Mouse (Mus musculus) layer of hippocampus, postnatal 36 days (tissue): ENCODE measurements at regions not wholly inside any gene's neighbourhood (a gene's known extent, or its start where the extent isn't known, plus 50 kb on each side); places are given as distances from the start of the nearest gene placed in this dataset.

Experiments
- DNase-seq, 2 experiments: peaks; one replicate each; pipeline ENCODE4 v3.0.0; 2022

- no peak for DNase-seq
Observed at GRCm38 (mm10) chr2:117399487-117399886, 56.7 kb upstream of the Rasgrp1 start.

DNA sequence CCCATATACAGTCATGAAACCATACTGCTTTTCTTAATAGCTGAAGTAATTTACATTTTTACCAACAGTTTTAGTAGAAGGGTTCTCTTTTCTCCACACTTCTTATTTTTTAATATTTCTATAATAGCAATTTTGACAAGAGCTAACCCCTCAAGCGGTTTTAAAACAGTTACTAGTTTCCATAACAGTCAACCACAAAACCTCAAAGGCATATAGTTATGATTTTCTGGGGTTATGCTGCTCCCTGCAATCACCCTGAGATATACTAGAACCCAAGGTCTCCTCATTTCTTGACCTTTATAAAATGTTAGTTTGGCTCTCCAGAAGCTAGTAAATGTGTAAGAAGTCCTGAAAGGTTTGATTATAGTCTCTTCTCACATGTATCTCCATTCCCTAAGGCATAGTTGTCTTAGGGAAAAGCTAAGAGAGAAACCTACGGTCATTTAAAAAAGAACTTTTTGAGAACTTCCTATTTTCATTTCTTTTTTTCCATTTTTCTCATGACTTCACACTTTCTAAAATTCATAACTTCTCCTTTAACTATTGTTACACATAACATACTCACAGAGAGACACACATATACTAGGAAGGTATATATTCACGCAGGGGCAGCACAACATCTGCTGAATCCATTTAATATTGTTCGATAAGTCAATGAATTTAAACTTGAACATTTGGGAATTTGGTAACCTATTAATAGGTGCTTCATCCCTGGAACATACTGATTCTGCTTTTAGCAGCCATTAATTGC lies 60.8 kb upstream of the Rasgrp1 start:
- no peak for DNase-seq

DNA sequence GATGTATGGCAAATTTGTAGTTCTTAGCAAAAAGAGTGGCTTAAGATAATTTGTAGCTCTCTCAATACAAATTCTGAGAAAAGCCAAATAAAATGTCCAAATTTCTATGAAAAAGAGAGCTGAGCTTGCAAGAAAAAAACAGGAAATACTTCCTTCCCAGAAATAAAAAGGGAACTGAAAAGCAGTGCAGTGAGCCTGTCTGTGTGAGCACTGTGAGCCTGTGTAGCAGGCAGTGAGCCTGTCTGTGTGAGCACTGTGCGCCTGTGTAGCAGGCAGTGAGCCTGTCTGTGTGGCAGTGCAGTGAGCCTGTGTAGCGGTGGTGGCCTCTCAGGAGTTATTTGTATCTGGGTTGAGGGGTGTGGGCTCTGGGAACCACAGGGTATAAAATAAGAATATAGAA lies 62.7 kb upstream of the Rasgrp1 start:
- no peak for DNase-seq

- DNase-seq, result no peak
Observed at GRCm38 (mm10) chr2:117408241-117408640, 65.4 kb upstream of the Rasgrp1 start.

DNA sequence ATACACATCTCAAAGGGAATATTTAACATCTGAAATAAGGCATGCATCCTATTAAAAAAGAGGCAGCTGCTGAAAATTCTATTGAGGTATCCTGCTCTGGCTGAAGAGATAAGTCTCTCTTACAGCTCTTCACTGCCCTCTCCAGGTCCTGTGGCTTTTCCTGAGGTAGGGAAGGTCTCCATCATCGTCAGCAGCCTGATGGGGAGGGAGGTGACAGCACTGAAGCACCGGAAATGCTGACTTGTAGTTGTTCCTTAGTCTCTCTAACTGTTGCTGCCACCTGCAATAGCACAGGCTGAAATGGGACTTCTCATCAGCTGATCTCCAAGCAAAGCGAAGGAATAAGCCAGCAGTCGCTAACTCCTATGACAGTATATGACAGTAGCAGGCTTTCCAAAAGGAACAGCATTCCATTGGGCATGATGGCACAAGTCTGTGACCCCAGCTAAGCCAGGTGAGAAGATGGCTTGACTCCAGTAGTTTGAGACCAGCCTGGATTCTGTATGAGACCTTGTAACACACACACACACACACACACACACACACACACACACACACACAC lies 69.3 kb upstream of the Rasgrp1 start:
- DNase-seq, result peak in 1 of 2 experiments; percentile 11

DNA sequence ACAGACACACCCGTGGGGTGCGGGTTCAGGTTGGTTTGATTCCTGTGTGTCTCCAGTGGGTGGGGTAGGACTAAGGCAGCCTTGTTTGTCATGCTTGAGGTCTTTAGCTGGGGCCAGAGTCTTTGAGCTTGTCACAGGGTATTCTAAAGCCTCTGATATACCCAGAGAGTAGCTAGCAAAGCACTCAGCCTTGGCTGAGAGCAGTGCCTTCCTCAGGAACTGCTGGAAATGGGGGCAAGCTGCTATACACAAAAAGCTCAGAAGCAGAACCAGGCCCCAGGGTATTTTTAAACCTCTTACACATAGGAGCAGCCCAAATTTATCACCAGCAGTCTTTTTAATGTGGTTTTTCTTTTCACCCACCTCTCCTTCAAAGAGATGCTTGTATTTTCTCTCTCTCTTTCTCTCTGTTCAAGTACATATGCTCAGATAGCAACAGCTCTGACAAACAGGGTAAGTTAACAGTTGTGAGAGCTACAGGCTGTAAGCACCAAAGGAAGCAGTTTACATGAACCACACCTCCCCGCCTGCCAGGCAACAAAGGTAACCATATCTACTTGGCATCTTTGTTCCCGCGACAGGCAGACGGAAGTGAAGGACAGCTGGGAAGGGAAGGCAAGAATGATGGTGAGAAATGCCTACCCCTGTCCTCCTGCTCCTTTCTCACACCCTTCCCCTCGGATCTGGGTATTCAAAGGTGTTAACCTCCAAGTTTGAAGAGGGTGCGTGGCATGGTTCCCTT lies 74.6 kb upstream of the Rasgrp1 start:
- DNase-seq, result no peak

DNA sequence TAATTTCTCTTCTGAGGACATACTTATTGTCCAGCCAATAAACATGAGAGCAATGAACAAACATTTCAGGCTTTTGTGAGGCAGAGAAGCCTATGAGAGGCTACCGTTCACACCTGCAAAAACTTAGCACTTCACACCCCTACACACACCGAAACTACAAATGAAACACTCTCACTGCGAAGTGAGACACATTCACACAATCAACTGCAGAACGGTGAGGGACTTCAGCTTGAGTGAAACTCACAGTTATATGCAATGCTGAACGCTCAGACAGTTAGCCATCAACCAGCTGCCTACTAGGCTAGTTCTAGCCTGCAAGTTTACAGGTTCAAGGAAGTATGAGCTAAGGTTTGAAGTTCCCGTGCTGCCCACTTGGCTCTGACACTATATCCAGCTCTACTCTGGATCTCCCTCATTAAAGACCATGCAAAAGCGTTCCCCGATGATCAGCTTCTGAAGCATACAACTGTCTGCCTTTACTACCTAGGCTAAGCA lies 75.4 kb upstream of the Rasgrp1 start:
- no peak for DNase-seq

- no peak for DNase-seq
Observed at GRCm38 (mm10) chr2:117418711-117419110, 75.9 kb upstream of the Rasgrp1 start.

- no peak for DNase-seq
Observed at GRCm38 (mm10) chr2:117421376-117421775, 78.6 kb upstream of the Rasgrp1 start.

DNA sequence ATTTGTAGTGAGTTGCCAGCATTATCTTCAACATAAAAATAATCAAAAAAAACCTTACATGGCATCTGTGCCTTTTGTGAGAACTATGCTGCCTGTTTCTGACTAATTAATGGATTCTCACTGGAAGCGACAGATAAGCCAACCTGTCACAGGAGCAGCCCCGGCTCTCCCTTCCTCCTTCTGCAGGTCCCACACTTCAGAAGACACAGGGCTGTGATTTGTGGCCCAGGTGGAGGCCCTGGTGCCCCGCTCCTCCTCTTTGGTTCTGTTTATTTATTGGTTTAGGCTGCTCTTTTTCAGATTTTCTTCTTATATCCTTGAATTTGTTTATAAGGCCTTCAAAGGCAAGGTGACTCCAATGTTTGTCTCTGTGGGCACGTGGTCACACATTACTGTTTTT lies 80.0 kb upstream of the Rasgrp1 start:
- no peak for DNase-seq

DNA sequence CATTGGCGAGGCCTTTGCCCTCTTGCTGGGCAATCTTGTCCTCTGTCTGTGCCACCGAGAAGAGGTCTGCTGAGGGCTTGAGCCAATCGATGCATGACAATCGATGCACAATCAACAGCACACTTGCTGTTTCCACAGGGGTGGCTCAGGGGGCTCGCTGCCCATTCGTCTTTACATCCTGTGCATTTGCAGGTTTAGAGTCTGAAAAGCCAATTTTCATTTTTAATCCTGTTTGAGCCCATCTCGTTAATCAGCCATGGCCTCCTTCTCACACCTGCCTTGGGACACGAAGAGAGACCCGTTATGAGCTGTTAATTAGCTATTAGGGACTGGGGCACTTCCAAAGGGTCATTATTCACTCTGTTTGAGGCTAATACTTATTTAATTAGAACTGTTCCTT lies 86.4 kb upstream of the Rasgrp1 start:
- no peak for DNase-seq

DNA sequence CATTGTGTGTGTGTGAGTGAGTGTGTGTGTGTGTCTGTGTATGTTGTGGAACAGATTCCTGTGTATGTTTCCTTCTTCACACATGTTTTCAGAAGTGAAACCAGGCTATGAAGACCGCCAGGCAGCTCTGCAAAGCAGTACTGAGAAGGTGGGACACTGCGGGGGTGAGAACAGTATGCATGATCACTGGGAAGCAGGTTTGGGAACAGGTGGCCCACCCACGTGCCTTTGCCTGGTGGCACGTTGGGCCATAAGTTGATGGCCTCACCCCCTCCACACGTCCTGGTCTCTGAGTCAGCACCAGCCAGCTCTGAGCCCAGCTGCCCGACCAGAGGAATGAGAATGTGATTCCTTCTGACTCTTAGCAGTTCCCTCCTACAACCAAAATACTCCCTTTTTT lies 89.2 kb upstream of the Rasgrp1 start:
- DNase-seq, result peak; percentile 67 to 77

GRCm38 (mm10) chr2:117432923-117433322 lies 90.1 kb upstream of the Rasgrp1 start:
- no peak for DNase-seq

DNA sequence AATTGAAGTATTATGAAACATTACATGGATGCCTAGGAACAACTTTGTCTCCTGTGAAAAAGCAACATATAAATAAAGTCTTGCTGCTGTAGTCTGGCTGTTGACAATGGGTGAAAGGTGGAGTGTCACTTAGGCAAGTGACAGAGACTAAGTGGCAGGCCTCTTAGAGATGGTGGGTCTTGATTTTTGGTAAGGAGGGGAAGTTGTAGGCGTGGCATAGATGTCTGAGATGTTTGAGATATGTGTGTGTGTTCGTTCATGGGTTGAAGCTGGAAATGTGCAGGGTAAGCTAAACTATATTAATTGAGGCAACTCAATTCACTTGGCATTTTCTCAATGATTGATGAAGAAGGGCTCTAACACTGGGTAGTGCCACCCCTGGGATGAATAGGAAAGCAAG lies 90.7 kb upstream of the Rasgrp1 start:
- no peak for DNase-seq

DNA sequence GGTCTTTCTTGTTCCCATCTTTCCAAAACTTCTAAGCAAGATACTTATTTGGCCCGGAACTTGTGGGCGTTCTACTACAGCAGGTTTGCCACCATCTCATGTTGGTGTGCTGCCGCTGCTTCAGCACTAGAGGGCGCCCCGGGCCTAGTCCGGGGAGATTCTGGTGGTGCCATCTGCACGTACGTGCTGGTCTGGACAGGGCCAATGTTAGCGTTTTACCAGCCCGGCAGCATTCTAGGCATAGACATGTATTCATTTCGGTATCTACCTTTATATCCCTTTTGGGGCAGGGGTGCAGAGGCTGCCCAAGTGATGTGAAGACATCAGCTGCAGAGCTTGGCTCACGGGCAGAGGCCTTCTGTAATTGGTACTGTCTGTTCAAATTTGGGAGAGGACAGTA lies 95.3 kb upstream of the Rasgrp1 start:
- DNase-seq, result no peak

DNA sequence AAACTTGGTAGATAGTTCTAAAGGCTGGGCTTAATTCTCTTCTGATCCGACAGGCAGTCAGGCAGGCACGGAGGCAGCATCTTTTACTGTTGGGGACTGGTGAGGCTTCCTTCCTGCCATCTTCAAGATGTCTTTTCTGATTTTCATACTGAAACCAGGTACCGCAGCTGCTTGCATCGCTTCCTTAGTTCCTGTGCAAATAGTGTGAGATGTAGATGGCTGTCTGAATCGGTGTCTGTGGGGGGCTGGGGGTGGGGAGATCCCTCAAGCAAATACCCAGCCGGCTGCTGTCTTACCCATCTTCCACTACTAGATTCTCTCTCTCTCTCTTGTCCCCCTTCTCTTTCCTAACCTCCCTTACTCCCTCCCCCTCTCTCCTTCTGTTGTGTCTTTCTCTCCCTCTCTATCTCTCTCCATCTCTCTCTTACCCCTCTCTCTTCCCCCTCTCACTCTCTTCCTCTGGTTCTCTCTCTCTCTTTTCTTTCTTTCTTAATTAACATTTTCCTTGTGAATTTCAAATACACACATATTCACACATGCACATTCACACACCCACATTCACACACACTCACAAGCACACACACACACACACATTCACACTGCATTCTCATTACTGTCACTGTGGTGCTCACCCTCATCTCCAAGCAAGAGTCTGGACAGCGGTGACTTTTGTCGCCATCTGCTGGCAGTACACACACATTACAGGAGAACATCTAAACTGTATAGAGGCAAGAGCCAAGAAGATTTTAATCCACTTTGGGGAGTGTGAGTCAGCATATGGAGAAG lies 96.0 kb upstream of the Rasgrp1 start:
- DNase-seq, result peak; percentile 68 to 74

DNA sequence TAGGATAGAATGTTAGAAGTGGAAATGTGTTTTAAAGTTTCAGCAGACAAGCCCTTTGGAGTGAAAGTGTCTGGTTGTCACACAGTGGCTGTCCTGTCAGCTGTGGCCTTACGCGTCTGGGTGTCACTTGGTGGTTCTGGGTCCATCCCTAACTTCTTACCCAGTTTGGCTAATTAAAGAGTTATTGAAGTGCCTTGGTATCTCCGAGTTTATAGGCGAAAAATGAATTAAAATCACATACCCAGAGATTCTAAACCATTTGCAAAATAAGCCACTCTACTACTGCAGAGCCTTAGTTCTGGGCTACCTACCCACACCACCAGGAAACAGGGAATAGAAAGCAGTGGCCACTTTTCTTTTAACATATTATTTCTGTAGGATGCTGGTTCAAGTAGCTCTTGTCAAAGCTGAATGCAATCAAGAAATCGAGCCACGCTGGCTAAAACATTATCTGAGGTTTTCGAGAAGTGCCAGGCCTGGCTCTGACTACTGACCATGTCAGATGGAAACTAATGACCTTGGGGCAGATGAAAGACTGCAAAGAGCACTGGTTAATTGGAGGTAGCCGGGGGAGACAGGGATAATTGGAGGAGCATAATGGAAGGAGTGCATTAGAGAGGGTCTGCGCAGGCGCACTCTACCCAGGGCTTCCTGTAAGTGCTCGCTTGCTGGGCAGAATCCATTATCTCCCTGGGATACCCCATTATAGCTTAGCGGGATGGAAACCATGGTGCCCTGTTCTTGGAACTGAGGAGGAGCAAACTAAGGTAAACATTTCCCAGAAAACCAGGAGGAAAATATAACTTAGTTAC lies 96.8 kb upstream of the Rasgrp1 start:
- peak in 1 of 2 experiments; percentile 38 for DNase-seq

DNA sequence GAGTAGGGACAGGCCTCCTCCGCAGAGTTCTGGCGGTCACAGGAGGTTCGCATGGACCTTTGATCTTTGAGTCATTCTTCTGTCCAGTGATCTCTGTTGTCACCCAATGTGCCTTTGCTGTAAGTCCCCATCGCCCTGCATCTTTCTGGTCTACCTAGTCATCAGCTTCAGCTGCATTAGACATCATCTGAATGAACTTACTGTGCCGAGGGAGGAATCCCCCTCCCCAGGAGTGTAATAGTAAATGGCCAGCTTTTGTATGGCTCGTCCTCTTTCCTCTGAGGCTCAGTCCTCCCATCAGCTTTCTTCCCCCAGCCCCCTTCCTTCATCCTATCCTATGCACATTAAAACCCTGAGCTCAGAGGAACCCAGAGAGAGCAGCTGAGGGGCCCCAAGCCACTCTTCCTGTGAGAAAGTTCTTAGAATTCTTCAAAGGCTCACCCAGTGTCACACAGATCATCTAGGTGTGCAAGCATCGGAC lies 98.0 kb upstream of the Rasgrp1 start:
- DNase-seq, result no peak

GRCm38 (mm10) chr2:117442862-117443261 lies 100.1 kb upstream of the Rasgrp1 start:
- no peak for DNase-seq

DNA sequence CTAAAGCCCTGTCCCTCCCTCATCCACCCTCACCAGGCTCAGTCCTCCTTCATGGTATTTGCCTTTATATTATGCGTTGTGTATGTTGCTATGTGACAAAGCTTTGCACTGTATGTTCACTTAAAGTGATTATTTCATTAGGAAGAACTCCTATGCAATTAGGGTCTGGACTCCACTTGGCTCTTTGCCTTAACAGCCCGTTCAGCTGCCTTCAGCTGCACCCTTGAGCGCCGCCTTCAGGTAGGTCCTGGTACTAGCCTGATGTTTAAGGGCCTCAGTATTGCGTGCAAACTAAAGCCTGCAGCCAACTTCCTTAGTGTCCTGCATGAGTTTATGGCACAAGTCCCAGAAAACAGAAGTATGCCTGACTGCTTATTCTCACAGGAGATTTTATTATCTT lies 101.9 kb upstream of the Rasgrp1 start:
- DNase-seq, result no peak

- DNase-seq, result no peak
Observed at GRCm38 (mm10) chr2:117446876-117447275, 104.1 kb upstream of the Rasgrp1 start.
